Mouse (Mus musculus) stomach, postnatal 0 days (tissue): ENCODE data around the gene Ndufaf2. TPM values are rescaled to one million over a fixed set of nuclear protein-coding genes. Genes with fewer than 3 reads are reported as not detected.

Experiments used
- ATAC-seq: fragments of 200-750 bp; cut with Nextera tagmentation; 2 replicates; pipeline ENCODE4 v1.8.0; 2017; ENCODE audit not compliant: low FRiP score, low TSS enrichment
- DNase-seq: peaks from one replicate; pipeline ENCODE4 v3.0.0-alpha.2; 2016; ENCODE audit warnings: low spot score
- H3K27ac ChIP-seq: fragments of 300-500 bp; sonication (generic); replicated peaks from 2 replicates; pipeline ENCODE4 v1.5.1; 2014; ENCODE audit warnings: mild to moderate bottlenecking, control low read depth
- H3K27me3 ChIP-seq: fragments of 300-500 bp; sonication (generic); 2 replicates; pipeline ENCODE4 v1.6.1; 2014; ENCODE audit warnings: low read length; ENCODE audit not compliant: control insufficient read depth, insufficient read depth
- H3K36me3 ChIP-seq: fragments of 300-500 bp; sonication (generic); 2 replicates; pipeline ENCODE4 v1.6.1; 2014; ENCODE audit warnings: low read length, mixed read lengths; ENCODE audit not compliant: control insufficient read depth, insufficient read depth
- H3K4me1 ChIP-seq: fragments of 300-500 bp; sonication (generic); replicated peaks from 2 replicates; pipeline ENCODE4 v1.6.1; 2014; ENCODE audit warnings: antibody characterized with exemption; ENCODE audit not compliant: control insufficient read depth, insufficient read depth
- H3K4me2 ChIP-seq: fragments of 300-500 bp; sonication (generic); replicated peaks from 2 replicates; pipeline ENCODE4 v1.6.1; 2014; ENCODE audit warnings: low read depth, mild to moderate bottlenecking, control low read depth, moderate library complexity
- H3K4me3 ChIP-seq: fragments of 300-500 bp; sonication (generic); 2 replicates; pipeline ENCODE4 v1.5.1; 2014; ENCODE audit warnings: low read depth, low read length, control low read depth
- H3K9ac ChIP-seq: fragments of 300-500 bp; sonication (generic); 2 replicates; pipeline ENCODE4 v1.6.1; 2014; ENCODE audit warnings: mild to moderate bottlenecking, low read length, control low read depth, mixed read lengths
- H3K9me3 ChIP-seq: fragments of 300-500 bp; sonication (generic); 2 replicates; pipeline ENCODE4 v1.6.1; 2016; ENCODE audit warnings: low read length; ENCODE audit not compliant: control insufficient read depth
- CTCF ChIP-seq: IDR thresholded peaks from 2 replicates; pipeline ENCODE4 v1.5.1; 2016; ENCODE audit warnings: antibody characterized with exemption, low read depth, mild to moderate bottlenecking, moderate library complexity
- EP300 ChIP-seq: optimal IDR thresholded peaks from 2 replicates; pipeline ENCODE3; 2016; ENCODE audit warnings: antibody characterized with exemption
- WGBS: fragments of 180-500 bp; shearing (Covaris S2); extraction: QIAGEN DNeasy Blood & Tissue Kit; methylation state at CpG from one replicate; pipeline ENCODE4 v1.1.7; 2014; 5-methylcytosine and 5-hydroxymethylcytosine counted together
- polyA plus RNA-seq: library from polyadenylated mRNA; unstranded; fragments of >200 nt; fragmentation: Nextera tagmentation; extraction: Ambion mirVana; gene quantifications from 2 replicates; pipeline ENCODE4 v1.2.1, GENCODE M21; 2015

Ndufaf2 gene
- polyA plus RNA-seq, 1 experiment from 2014 or later: 44.9 TPM

DNA sequence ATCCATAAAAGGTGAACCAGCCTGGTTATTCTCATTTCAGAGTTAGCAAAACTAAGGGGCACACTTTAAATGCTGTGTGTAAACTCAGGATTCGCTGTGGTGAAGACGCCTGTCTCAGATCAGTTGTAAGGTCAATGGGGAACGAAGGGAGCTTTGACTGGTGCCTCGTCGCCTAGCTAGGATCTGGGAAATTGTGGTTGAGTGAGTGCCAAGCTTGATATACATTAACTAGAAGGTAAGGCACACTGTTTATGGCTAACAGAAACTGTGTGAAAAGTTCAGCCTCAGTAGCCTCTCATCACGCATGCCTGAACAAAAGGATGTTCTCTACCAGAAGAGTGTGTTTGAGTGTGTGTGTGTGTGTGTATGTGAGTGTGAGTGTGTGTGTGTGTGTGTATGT is 144.6 kb downstream of the Ndufaf2 start:
- Histone ChIP-seq H3K27me3 (no peaks in the 10 kb centered on the region), H3K27ac (no peak overlapping the region), H3K36me3 (no peaks in the 10 kb centered on the region), H3K9me3 (no peaks in the 10 kb centered on the region), H3K4me2 (no peak overlapping the region), H3K9ac (no peak overlapping the region), H3K4me1 (no peaks in the 10 kb centered on the region), H3K4me3 (no peak overlapping the region)
- TF ChIP-seq EP300: no peak
- TF ChIP-seq CTCF: no peak
- 71% methylated on average over 6 of the region's 6 CpGs for WGBS
- ATAC-seq (no peak), DNase-seq (no peak)

DNA sequence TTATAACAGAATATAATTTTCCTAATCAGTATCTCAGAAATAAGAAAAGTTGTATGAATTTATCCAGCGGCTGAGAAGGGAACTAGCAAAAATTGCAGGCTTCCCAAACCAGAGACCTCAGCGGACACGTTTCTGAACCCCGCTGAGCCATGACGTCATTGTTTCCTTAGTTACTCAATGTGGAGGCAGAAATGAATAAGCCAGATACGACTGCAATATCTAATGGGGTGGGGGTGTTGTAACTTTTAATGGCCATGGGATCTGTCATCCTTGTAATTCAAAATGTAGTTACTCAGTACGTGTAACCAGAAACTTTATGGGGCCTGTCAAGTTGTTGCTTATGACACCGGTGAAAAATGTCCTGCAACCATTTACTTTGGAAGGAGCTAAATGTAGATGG is 145.3 kb downstream of the Ndufaf2 start:
- 81% methylated on average over 8 of the region's 8 CpGs for WGBS
- Histone ChIP-seq H3K9ac (no peak overlapping the region), H3K9me3 (no peaks in the 10 kb centered on the region), H3K4me1 (no peaks in the 10 kb centered on the region), H3K36me3 (no peaks in the 10 kb centered on the region), H3K4me2 (no peak overlapping the region), H3K27me3 (no peaks in the 10 kb centered on the region), H3K27ac (no peak overlapping the region), H3K4me3 (no peak overlapping the region)
- no peak for TF ChIP-seq CTCF
- TF ChIP-seq EP300: no peak
- DNase-seq (no peak), ATAC-seq (no peak)

DNA sequence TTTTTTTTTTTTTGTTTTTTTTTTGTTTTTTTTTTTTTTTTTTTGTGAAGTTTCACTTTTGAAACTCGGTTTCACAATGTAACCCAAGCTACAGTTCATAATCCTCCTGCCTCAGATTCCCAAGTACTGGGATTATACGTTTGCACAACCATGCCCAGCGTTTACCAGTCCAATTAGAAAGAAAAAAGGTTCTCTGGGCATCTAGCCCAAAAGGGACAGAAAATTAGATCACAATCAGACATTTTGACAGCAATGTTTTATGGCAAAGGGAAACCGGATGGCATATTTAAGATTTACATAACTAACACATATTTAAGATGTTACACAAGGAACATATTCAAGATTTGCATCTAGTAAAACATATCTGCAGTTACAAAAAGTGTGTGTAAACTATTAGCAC is 150.6 kb downstream of the Ndufaf2 start:
- no peaks in the 10 kb centered on the region for H3K4me1 ChIP-seq
- H3K9me3 ChIP-seq: no peaks in the 10 kb centered on the region
- H3K27ac ChIP-seq: no peak overlapping the region
- TF ChIP-seq EP300 (no peak), CTCF (no peak)
- DNase-seq: no peak
- H3K4me3 ChIP-seq: no peak overlapping the region
- 68% methylated on average over 4 of the region's 4 CpGs for WGBS
- H3K27me3 ChIP-seq: no peaks in the 10 kb centered on the region
- ATAC-seq: no peak
- H3K9ac ChIP-seq: no peak overlapping the region
- no peak overlapping the region for H3K4me2 ChIP-seq
- no peaks in the 10 kb centered on the region for H3K36me3 ChIP-seq

- ATAC-seq (no peak), DNase-seq (no peak)
- no peaks in the 10 kb centered on the region for H3K4me1 ChIP-seq
- TF ChIP-seq EP300 (no peak), CTCF (no peak)
- no peaks in the 10 kb centered on the region for H3K36me3 ChIP-seq
- H3K27me3 ChIP-seq: no peaks in the 10 kb centered on the region
- no peak overlapping the region for H3K9ac ChIP-seq
- H3K9me3 ChIP-seq: no peaks in the 10 kb centered on the region
- no peak overlapping the region for H3K27ac ChIP-seq
- WGBS: 91% methylated on average over 3 of the region's 3 CpGs
- no peak overlapping the region for H3K4me3 ChIP-seq
- no peak overlapping the region for H3K4me2 ChIP-seq
Observed at GRCm38 (mm10) chr13:107996301-107996700, 162.1 kb downstream of the Ndufaf2 start.

DNA sequence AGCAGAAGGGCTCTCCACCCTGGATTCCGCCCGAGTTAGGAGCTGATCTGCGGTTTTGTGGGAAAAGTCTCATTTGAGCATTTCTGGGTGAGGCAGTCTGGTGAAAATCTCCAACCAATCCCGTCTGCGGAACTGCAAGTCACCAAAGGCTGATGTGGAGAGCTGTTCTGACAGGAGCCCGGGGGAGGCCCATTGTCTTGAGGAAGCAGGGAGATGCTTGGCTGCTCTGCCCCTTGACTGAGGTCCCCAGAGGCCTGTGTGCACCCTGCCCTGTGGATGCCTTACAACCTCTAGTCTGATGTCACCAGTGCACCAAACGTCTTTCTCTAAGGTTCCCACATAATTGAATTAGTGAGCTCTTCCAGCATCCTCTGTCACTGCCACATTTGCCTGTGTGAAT is 163.2 kb downstream of the Ndufaf2 start:
- WGBS: 65% methylated on average over 7 of the region's 7 CpGs
- ATAC-seq (no peak), DNase-seq (no peak)
- TF ChIP-seq EP300: no peak
- TF ChIP-seq CTCF: no peak
- H3K27ac ChIP-seq: no peak overlapping the region
- H3K4me1 ChIP-seq: no peaks in the 10 kb centered on the region
- H3K9ac ChIP-seq: no peak overlapping the region
- no peak overlapping the region for H3K4me3 ChIP-seq
- H3K27me3 ChIP-seq: no peaks in the 10 kb centered on the region
- no peak overlapping the region for H3K4me2 ChIP-seq
- no peaks in the 10 kb centered on the region for H3K9me3 ChIP-seq
- no peaks in the 10 kb centered on the region for H3K36me3 ChIP-seq

DNA sequence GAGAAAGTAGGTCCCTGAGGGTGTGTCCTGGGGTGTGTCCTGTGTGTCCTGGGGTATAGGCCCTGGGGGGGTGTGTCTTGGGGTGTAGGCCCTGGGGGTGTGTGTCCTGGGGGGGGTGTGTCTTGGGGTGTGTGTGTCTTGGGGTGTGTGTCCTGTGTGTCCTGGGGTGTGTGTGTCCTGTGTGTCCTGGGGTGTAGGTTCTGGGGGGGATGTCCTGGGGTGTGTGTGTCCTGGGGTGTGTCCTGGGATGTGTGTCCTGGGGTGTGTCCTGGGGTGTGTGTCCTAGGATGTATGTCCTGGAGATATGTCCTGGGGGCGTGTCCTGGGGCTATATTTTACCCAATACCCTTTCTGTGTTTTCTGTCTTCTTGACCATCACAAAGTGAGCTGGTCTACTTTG is 165.8 kb downstream of the Ndufaf2 start:
- H3K27ac ChIP-seq: no peak overlapping the region
- 71% methylated on average over 1 of the region's 1 CpGs for WGBS
- 0 out of 2 replicates have a peak, but pooled peaks have one; percentile 21 for ATAC-seq
- no peaks in the 10 kb centered on the region for H3K36me3 ChIP-seq
- no peak overlapping the region for H3K4me3 ChIP-seq
- H3K27me3 ChIP-seq: no peaks in the 10 kb centered on the region
- H3K9me3 ChIP-seq: no peaks in the 10 kb centered on the region
- no peaks in the 10 kb centered on the region for H3K4me1 ChIP-seq
- TF ChIP-seq EP300 (no peak), CTCF (no peak)
- DNase-seq: no peak
- no peak overlapping the region for H3K9ac ChIP-seq
- H3K4me2 ChIP-seq: no peak overlapping the region
